Mouse (Mus musculus) heart, postnatal 0 days (tissue): ENCODE data around the gene Olfr434. TPM values are rescaled to one million over a fixed set of nuclear protein-coding genes. Genes with fewer than 3 reads are reported as not detected.
"Not testable (repeated sequence)": the region's sequence is repeated elsewhere in the genome, so short reads cannot be mapped to it uniquely, and the experiment has no call there.

Experiments
- ATAC-seq: fragments of 200-750 bp; cut with Nextera tagmentation; 2 replicates; pipeline ENCODE4 v1.8.0; 2017; ENCODE audit warnings: low read depth, moderate number of reproducible peaks, moderate library complexity; ENCODE audit not compliant: insufficient read depth
- DNase-seq: peaks from one replicate; pipeline ENCODE4 v3.0.0-alpha.2; 2016; ENCODE audit warnings: low spot score
- H3K27ac ChIP-seq: fragments of 300-500 bp; sonication (generic); 2 replicates; pipeline ENCODE4 v1.5.1; 2014; ENCODE audit warnings: low read depth, mild to moderate bottlenecking
- H3K27me3 ChIP-seq: fragments of 300-500 bp; sonication (generic); 2 replicates; pipeline ENCODE4 v1.6.1; 2014; ENCODE audit warnings: low read length, mixed read lengths; ENCODE audit not compliant: control insufficient read depth, insufficient read depth
- H3K36me3 ChIP-seq: fragments of 300-500 bp; sonication (generic); replicated peaks from 2 replicates; pipeline ENCODE4 v1.6.1; 2014; ENCODE audit warnings: low read length, mixed read lengths; ENCODE audit not compliant: control insufficient read depth, insufficient read depth
- H3K4me1 ChIP-seq: fragments of 300-500 bp; sonication (generic); 2 replicates; pipeline ENCODE4 v1.6.1; 2014; ENCODE audit warnings: antibody characterized with exemption; ENCODE audit not compliant: control insufficient read depth, insufficient read depth
- H3K4me2 ChIP-seq: fragments of 300-500 bp; sonication (generic); 2 replicates; pipeline ENCODE4 v1.6.1; 2014; ENCODE audit warnings: low read depth, mild to moderate bottlenecking, low read length, moderate library complexity
- H3K4me3 ChIP-seq: fragments of 300-500 bp; sonication (generic); 2 replicates; pipeline ENCODE4 v1.5.1; 2014; ENCODE audit warnings: low read depth, low read length
- H3K9ac ChIP-seq: fragments of 300-500 bp; sonication (generic); replicated peaks from 2 replicates; pipeline ENCODE4 v1.6.1; 2014; ENCODE audit warnings: low read depth, low read length, mixed read lengths
- H3K9me3 ChIP-seq: fragments of 300-500 bp; sonication (generic); replicated peaks from 2 replicates; pipeline ENCODE4 v1.6.1; 2016; ENCODE audit warnings: low read length; ENCODE audit not compliant: control insufficient read depth
- CTCF ChIP-seq: IDR thresholded peaks from 2 replicates; pipeline ENCODE4 v1.5.1; 2016; ENCODE audit warnings: antibody characterized with exemption, control low read depth, low read depth
- EP300 ChIP-seq: IDR thresholded peaks from 2 replicates; pipeline ENCODE4 v1.6.1; 2016; ENCODE audit warnings: antibody characterized with exemption, low read depth
- WGBS: fragments of 180-500 bp; shearing (Covaris S2); extraction: QIAGEN DNeasy Blood & Tissue Kit; methylation state at CpG from one replicate; pipeline ENCODE4 v1.1.7; 2014; 5-methylcytosine and 5-hydroxymethylcytosine counted together
- polyA plus RNA-seq: library from polyadenylated mRNA; unstranded; fragments of >200 nt; fragmentation: Nextera tagmentation; extraction: Ambion mirVana; gene quantifications from 2 replicates; pipeline ENCODE4 v1.2.1, GENCODE M21; 2015
- total RNA-seq: library from RNA; depleted of rRNA; stranded (reverse); fragments of >200 nt; gene quantifications from 2 replicates; pipeline ENCODE4 v1.2.3, GENCODE M21; 2014; ENCODE audit warnings: low replicate concordance

Olfr434 gene
- total and polyA plus RNA-seq, 2 experiments from 2014 or later, result not detected

DNA sequence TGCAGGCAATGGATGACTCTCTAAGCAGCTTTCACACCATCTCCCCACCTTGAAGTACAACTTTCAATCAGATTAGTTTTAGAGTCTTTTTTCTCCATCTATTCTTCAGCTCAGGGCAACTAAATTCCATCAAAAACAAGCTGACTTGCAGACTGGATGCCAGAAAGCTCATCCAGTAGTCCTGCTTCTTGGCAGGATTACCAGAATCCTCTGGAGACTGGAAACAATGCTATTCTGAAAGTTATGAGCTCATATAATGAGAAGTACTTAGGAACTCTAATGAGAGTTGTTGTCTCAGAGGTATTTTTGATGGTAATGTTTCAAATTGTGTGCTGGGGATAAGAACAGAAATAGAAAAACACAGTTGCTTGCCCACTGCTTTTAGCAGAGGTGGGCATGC, 16.0 kb upstream of the Olfr434 start, which contains the start of gene Olfr435:
Olfr435 (plus strand) TSS at position 366 of the 400 bp plus-strand sequence.
- Histone ChIP-seq H3K4me3 (no peak within 1 kb of the TSS), H3K4me1 (no peaks in the 10 kb centered on the region), H3K9ac (no peak within 1 kb of the TSS), H3K36me3 (no peaks in the 10 kb centered on the region), H3K4me2 (no peak within 1 kb of the TSS), H3K27me3 (no peaks in the 10 kb centered on the region), H3K9me3 (no peaks in the 10 kb centered on the region), H3K27ac (no peak within 1 kb of the TSS)
- TF ChIP-seq EP300, result no peak
- no peak for TF ChIP-seq CTCF
- ATAC-seq (no peak), DNase-seq (no peak)

DNA sequence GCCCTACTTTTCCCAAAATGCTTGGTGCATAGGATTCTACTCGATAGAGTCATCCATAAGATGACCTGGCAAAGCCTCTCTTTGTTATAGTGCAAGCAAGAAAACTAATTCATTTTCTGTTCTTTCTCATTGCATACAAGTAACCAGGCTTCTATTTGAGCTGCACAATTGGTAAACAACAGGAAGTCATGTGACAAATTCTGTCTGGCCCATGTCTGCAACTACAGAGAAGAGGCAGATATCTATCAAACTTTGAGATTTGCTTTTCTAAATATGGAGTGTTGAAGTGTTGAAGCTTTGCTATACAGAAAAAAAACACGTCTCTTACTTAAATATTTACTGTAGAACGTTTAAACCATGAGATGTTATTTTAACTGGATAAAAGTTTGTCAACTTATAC, 14.7 kb upstream of the Olfr434 start:
- no peaks in the 10 kb centered on the region for H3K4me1 ChIP-seq
- ATAC-seq, result no peak
- 52% methylated on average over 3 of the region's 3 CpGs for WGBS
- no peak overlapping the region for H3K27ac ChIP-seq
- H3K27me3 ChIP-seq, result no peaks in the 10 kb centered on the region
- no peak for DNase-seq
- no peak overlapping the region for H3K4me3 ChIP-seq
- H3K9me3 ChIP-seq, result no peaks in the 10 kb centered on the region
- TF ChIP-seq EP300 (no peak), CTCF (no peak)
- no peak overlapping the region for H3K4me2 ChIP-seq
- H3K36me3 ChIP-seq, result no peaks in the 10 kb centered on the region
- no peak overlapping the region for H3K9ac ChIP-seq

GRCm38 (mm10) chr6:43202786-43203185, 10.0 kb upstream of the Olfr434 start:
- Histone ChIP-seq H3K9ac (no peak overlapping the region), H3K4me2 (no peak overlapping the region), H3K27me3 (no peaks in the 10 kb centered on the region), H3K4me1 (no peaks in the 10 kb centered on the region), H3K36me3 (no peaks in the 10 kb centered on the region), H3K9me3 (no peaks in the 10 kb centered on the region), H3K4me3 (no peak overlapping the region), H3K27ac (no peak overlapping the region)
- no peak for ATAC-seq
- no peak for DNase-seq
- no peak for TF ChIP-seq EP300
- no peak for TF ChIP-seq CTCF

GRCm38 (mm10) chr6:43205355-43205754, 7.5 kb upstream of the Olfr434 start:
- no peak for ATAC-seq
- H3K9me3 ChIP-seq, result no peaks in the 10 kb centered on the region

GRCm38 (mm10) chr6:43231255-43231654, 18.4 kb downstream of the Olfr434 start, which contains the start of gene Olfr47:
Gene Olfr47, plus strand, starts transcription at chr6:43231529.
- ATAC-seq, result not testable (repeated sequence)
- WGBS, result 63% methylated on average over 1 of the region's 1 CpGs

More at GRCm38 (mm10) chr6:43205355-43205754, 7.5 kb upstream of the Olfr434 start:
- TF ChIP-seq CTCF (no peak), EP300 (no peak)
- Histone ChIP-seq H3K4me1 (no peaks in the 10 kb centered on the region), H3K36me3 (no peaks in the 10 kb centered on the region), H3K4me2 (no peak overlapping the region), H3K4me3 (no peak overlapping the region), H3K27me3 (no peaks in the 10 kb centered on the region), H3K9ac (no peak overlapping the region), H3K27ac (no peak overlapping the region)
- 47% methylated on average over 2 of the region's 2 CpGs for WGBS
- no peak for DNase-seq

DNA sequence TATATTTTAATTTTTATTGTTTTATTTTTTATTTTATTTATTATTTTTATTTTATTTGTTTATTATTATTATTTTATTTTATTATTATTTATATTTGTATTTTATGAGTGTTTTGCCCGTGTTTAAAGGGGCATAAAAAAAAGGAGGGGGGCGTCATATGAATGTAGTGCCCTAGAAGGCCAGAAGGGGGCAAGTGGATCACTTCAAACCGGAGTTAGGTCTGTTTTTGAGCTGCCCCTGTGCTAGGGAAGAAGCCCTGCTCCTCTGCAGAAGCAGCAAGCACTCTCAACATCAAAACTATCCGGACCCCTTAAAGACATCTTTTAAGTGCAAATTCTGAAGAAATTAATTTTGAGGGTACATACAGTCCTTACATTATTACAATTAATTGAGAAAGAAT, 29.2 kb downstream of the Olfr434 start:
- Histone ChIP-seq H3K27ac (no peak overlapping the region), H3K9ac (no peak overlapping the region), H3K4me2 (no peak overlapping the region), H3K36me3 (no peaks in the 10 kb centered on the region), H3K4me1 (no peaks in the 10 kb centered on the region), H3K4me3 (no peak overlapping the region), H3K9me3 (no peaks in the 10 kb centered on the region), H3K27me3 (no peaks in the 10 kb centered on the region)
- DNase-seq, result no peak
- TF ChIP-seq CTCF (peak; percentile 38), EP300 (no peak)
- 10% methylated on average over 4 of the region's 4 CpGs for WGBS
- ATAC-seq, result no peak

More at GRCm38 (mm10) chr6:43231255-43231654, 18.4 kb downstream of the Olfr434 start, which contains the start of gene Olfr47:
- H3K36me3 ChIP-seq, H3K9me3 ChIP-seq, H3K4me2 ChIP-seq, H3K4me1 ChIP-seq, H3K9ac ChIP-seq, DNase-seq, H3K27ac ChIP-seq, H3K27me3 ChIP-seq, H3K4me3 ChIP-seq: not testable (repeated sequence)
